Mouse (Mus musculus) Muller cell, postnatal 12 days (primary cell): ENCODE measurements at regions not wholly inside any gene's neighbourhood (a gene's known extent, or its start where the extent isn't known, plus 50 kb on each side); places are given as distances from the start of the nearest gene placed in this dataset.

ENCODE experiments used
- DNase-seq: peaks from one replicate; pipeline ENCODE4 v3.0.0-alpha.2; 2015; ENCODE audit errors: inconsistent ontology term

DNA sequence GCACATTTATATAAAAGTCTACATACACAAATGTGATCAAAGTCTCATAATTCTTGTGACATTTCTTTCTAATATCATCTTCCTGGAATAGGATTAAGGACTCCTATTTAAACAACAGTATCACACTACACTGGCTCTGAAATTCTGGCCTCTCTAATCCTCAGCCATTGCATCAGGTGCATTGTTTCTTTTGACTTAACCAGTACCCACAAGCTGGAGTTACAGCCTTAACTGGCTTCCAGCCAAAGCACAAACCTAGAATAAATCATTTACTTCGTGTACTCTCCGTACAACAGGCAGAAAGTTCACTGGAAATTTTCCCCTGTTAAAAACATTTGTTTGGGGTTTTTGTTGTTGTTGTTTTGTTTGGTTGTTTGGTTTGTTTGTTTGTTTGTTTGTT is 773.9 kb upstream of the Pcdh7 start:
- DNase-seq: no peak

DNA sequence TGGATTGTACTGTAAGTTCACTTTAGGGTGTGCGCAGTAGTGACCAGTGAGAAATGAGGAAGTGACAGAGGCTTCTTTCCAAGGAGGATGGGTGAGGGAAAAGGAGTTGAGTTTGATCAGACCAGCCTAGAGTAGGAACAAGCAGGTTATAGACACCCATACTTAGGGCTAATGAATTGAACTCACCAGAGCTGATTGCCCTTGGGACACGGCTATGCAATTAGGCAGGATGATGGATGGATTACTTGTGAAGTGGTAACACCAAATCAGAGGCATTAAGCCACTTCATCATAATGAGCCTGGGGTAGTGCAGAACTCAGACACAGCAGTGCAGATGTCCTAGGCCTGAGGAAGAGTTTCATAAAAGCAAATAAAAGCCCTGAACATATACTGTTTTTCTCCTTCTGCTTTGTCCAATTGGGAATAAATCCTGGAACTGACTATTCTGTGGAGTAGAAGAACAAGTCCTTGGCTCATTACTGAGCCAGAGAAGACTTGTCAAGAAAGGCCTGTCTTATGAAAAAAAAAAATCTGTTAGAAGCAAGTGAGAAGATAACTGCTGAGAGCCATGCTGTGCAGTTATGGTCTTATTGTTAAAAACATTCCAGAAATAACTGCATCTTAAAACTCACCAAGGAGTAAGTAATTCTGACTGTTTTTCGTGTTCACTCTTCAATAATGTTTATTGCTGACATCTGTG is 764.8 kb upstream of the Pcdh7 start:
- DNase-seq: peak; percentile 0
